Mouse (Mus musculus) layer of hippocampus, postnatal 36 days (tissue): Measurements from ENCODE around the gene Ppp1ca. TPM values are rescaled to one million over a fixed set of nuclear protein-coding genes. Genes with fewer than 3 reads are reported as not detected.
A peak's percentile ranks its signal among the peaks of the same experiment; 100 is the strongest.

Experiments
- DNase-seq, 2 experiments: peaks; one replicate each; pipeline ENCODE4 v3.0.0; 2022
- total RNA-seq, 2 experiments: library from RNA; stranded (reverse); gene quantifications; 2 replicates each; pipeline ENCODE4 v1.2.3; 2021

Gene Ppp1ca
- total RNA-seq, 2 experiments from 2014 or later, result 255 to 265 TPM

GRCm38 (mm10) chr19:4187303-4187702 is 4.6 kb upstream of the Ppp1ca start:
- DNase-seq, result no peak

GRCm38 (mm10) chr19:4189051-4189620 is 2.7 kb upstream of the Ppp1ca start:
- DNase-seq, result no peak

DNA sequence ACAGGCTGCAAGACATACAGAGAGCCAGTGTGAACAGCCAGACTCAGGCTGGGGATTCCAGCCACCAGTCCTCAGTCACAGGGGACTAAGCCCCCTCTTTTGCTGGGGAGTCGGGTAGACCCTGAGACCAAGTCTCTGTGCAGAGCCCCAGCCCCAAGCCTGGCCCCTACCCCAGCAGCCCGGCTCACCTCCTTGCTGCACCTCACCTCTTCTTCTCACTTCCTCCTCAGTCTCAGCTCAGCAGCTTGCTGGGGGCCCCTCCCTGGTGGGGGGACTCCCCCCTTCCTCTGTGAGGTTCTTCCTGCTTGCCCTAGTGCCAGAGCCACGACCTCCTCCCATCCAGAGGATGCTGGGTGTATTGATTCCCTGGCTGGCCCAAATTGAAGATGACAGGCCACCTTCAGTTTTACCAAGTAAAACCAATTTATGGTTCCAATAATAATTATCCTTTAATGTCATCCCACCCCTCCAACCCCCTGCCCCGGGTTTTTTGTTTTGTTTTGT is 982 bp upstream of the Ppp1ca start, which contains the start of gene Tbc1d10c:
TSS of gene Tbc1d10c (minus strand) at position 454 of the 504 bp plus-strand sequence.
- DNase-seq, result no peak

DNA sequence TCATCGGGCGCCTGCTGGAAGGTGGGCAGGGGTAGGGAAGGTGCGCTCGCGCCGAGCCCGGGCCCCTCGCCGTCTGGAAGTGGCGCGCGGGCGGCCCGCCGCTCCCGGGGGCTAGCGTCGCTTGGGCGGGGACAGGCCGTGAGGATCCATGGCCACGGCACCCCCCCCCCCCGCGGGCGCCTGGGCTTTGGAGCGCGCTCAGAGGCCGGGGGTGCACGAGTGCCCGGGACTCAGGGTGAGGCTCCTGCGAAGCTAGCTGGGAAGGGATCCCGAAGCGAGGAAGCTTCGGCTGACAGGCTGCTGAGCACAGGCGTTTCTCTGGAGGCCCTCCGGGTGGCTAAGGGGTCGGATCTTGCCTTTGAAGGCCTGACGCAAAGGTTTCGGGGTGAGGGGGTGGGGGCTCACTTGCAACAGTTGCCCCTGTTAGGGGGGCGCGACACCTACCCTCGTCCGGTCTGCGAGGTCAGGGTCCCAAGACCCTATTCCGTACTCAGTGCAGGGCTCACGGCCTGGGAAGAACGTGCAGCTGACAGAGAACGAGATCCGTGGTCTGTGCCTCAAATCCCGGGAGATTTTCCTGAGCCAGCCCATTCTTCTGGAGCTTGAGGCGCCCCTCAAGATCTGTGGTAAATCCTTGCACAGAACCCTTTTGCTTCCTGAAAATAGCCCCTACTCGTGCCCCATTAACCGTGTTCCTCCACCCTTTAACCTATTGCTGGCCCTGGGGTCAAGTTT is 553 bp downstream of the Ppp1ca start:
- no peak for DNase-seq

- DNase-seq, result no peak
Observed at GRCm38 (mm10) chr19:4193129-4193528, 1.3 kb downstream of the Ppp1ca start.

DNA sequence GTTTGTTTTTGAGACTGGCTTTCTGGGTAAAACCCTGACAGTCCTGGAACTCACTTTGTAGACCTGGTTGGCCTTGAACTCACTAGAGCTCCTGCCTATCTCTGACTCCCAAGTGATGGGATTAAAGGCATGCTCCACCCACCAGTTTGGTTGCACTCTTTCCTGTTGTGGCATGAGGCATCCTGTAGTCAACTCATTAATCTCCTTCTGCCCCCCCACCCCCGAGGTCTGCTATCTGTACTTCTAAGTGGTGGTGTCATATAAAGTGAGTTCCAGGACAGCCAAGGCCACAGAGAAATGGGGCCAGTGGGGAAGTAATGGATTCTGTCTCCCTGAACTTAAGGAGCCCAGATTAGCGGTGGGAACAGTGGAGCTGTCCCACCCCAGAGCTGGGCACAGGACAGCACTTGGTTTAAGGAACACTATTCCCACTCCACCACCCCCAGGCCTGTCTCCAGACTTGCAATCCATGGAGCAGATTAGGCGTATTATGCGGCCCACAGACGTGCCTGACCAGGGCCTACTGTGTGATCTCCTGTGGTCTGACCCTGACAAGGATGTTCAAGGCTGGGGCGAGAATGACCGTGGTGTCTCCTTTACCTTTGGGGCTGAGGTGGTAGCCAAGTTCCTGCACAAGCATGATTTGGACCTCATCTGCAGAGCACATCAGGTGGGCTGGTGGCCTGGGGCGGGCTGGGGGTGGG is 2.3 kb downstream of the Ppp1ca start:
- DNase-seq, result no peak

DNA sequence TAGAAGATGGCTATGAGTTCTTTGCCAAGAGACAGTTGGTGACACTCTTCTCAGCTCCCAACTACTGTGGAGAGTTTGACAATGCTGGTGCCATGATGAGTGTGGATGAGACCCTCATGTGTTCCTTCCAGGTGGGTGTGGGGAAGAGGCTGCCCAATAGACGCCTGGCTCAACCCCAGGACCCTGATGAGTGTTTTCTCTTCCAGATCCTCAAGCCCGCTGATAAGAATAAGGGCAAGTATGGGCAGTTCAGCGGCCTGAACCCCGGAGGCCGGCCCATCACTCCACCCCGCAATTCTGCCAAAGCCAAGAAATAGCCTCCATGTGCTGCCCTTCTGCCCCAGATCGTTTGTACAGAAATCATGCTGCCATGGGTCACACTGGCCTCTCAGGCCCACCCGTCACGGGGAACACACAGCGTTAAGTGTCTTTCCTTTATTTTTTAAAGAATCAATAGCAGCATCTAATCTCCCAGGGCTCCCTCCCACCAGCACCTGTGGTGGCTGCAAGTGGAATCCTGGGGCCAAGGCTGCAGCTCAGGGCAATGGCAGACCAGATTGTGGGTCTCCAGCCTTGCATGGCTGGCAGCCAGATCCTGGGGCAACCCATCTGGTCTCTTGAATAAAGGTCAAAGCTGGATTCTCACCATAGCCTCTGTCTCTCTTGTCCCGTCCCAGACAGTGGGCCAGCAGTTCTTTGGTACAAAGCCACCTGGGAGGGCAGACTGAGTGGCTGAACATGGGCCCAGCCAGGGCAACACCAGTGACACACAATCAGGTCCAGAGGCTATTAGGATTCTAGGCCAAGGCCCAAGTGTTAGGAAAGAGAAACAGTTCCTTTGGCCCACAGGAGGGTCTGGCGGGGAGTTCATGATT is 3.1 kb downstream of the Ppp1ca start:
- DNase-seq, result no peak

- no peak for DNase-seq
Observed at GRCm38 (mm10) chr19:4196048-4196447, 4.2 kb downstream of the Ppp1ca start.

GRCm38 (mm10) chr19:4196548-4196947 is 4.7 kb downstream of the Ppp1ca start:
- DNase-seq, result no peak

DNA sequence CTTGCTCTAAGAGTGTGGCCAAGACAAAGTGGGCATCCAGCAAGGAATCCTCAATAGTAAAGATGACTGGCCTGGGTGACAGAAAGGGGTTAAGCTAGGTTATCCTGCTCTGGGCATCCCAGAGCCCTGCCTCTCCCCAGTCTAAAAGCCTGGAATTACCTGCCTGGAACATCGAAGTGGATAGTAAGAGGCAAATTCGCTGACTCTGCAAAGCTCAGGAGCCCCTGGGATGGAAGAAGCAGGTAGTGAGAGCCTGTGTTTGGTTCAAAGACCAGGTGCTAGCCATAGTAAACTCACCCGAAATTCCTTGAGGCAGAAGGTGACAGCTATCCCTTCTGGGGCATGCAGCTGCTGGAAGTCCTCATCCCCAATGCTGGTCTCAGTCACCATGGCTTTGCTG is 5.3 kb downstream of the Ppp1ca start:
- no peak for DNase-seq

GRCm38 (mm10) chr19:4201291-4201909 is 9.5 kb downstream of the Ppp1ca start, which contains the start of gene Rad9a:
Rad9a (minus strand) TSS chr19:4201662.
- peak; percentile 90 for DNase-seq

DNA sequence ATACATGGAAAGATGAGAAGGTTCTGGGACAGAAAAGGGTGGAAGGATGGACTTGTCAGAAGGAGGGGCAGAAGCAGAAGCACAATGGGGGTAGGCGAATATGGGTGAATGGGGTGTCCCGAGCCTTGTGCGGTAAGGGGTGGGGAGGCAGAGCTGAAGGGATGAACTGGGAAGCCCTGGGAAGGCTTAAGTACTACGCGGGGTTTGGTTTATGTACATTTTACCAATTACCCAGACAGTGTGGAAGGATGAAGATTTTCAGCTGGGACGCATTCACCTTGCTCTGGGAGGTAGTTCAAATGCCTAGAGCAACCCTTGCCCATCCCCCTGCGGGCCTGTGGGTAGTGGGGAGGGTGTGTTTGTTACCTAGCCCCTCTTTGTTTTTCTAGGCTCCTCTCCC is 10.3 kb downstream of the Ppp1ca start:
- no peak for DNase-seq

DNA sequence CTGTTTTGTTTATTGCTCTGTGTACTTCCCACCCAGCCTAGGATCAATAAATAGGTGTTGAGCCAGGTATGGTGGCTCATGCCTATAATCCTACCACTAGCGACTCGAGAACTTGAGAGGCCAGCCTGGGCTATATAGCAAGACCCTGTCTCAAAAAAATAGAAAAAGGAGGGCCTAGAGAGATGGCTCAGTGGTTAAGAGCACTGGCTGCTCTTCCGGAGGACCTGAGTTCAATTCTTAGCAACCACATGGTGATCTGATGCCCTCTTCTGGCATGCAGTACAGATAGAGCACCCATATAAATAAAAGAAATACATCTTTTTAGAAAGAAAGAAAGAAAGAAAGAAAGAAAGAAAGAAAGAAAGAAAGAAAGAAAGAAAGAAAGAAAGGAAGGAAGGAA is 11.3 kb downstream of the Ppp1ca start:
- DNase-seq, result no peak

GRCm38 (mm10) chr19:4203604-4204326 is 11.9 kb downstream of the Ppp1ca start:
- DNase-seq, result no peak

DNA sequence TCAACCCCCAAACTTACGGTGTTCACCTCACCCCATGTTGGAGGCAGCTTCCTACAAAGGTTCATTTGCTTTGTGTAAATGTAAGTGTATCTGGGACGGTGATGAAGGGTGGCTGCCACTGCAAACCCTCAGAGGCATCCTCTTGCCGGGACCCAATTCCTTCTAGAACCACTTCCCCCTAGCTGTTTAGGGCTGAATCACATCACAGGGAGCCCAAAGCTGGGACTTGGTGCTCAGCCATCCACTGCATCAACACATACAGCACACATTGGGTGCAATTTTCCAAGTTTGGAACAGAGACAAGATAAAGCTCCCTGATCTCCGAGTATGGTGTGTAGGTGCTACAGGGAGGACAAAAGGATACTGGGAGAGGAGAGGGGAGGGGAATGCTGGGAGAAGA is 13.0 kb downstream of the Ppp1ca start:
- no peak for DNase-seq

- DNase-seq, result peak; percentile 47 to 69
Observed at GRCm38 (mm10) chr19:4206971-4207370, 15.1 kb downstream of the Ppp1ca start.

DNA sequence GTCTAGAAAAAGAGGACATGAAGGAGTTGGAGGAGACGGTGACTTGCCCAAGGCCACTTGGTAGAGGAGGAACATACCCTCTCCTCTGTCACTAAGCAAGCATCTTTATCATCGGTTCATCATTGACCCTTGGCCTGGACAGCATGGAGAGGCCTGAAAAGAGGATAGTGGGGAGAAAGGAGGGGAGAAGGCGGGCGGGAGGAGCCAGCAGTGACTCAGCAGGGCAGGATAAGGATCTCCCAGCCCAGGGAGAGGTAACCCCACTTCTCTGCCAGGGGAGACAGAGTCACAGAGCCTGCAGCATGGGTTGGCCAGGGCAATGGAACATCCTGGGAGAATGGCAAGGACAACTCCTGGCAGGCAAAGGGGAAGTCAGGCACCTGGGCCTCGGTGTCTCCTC is 16.7 kb downstream of the Ppp1ca start:
- DNase-seq, result no peak

GRCm38 (mm10) chr19:4211891-4212588 is 20.2 kb downstream of the Ppp1ca start:
- no peak for DNase-seq

DNA sequence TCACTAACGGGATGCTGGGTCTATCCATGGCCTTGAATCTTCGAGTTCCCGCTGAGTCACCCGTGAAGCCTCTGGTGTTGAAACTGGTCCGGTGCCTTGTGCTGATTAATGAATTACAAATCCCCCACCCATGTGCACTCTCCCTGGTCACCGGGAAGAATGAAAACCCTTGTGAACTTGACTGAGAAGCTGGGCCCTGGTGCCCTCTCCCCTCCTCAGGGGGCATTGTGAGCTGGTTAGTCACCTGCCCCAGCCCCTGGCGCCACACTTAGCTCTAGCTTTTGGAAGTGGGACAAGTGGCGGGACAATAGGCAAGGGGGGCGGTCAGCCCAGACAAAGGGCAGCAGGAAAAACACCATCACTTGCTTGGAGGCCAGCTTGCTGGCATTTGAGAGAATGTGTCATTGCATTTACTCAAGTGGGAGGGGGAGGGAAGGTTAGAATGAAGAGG is 21.7 kb downstream of the Ppp1ca start:
- DNase-seq, result no peak

DNA sequence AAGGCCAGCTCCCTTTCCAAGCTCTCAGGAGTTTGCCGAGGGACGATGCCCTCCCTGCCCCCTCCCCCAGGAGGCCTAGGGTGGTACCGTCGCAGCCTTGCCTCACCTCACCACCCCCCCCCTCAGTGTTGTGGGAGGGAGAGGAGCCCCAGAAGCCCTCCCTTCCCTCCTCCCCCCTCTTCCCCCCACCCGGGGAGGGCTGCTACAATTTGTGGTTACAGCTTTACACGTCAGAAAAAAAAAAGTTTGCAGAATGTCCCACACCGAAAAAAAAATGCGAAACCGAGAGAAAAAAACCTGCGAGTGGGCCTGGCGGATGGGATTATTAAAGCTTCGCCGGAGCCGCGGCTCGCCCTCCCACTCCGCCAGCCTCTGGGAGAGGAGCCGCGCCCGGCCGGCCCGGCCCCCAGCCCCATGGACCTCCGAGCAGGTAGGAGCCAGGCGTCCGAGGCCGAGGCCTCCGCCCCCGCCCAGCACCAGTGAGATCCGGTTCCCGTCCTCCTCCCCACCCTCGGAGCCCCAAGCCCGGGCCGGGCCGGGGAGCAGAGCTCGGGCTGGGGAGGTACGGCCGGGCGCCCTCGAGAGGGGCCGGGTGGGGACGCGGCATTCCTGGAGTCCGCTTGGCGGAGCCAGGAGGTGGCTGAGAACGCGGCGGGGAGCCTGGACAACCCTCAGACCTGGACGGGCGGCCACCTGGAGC is 22.4 kb downstream of the Ppp1ca start, which contains the start of the genes Clcf1 and AC109138.7:
TSS of gene Clcf1 (plus strand) at position 168 of the 700 bp plus-strand sequence.
TSS of gene AC109138.7 (plus strand) at position 287 of the 700 bp plus-strand sequence.
- DNase-seq, result no peak
